Mouse (Mus musculus) hindbrain, postnatal 0 days (tissue): ENCODE data around the gene Smox. TPM values are rescaled to one million over a fixed set of nuclear protein-coding genes. Genes with fewer than 3 reads are reported as not detected.

Source experiments
- ATAC-seq: fragments of 200-750 bp; cut with Nextera tagmentation; 2 replicates; pipeline ENCODE4 v1.8.0; 2017; ENCODE audit warnings: mild to moderate bottlenecking, moderate TSS enrichment, moderate library complexity
- DNase-seq: peaks from one replicate; pipeline ENCODE4 v3.0.0-alpha.2; 2015; ENCODE audit warnings: low spot score
- H3K27ac ChIP-seq: fragments of 300-500 bp; sonication (generic); 2 replicates; pipeline ENCODE4 v1.5.1; 2014; ENCODE audit warnings: mild to moderate bottlenecking
- H3K27me3 ChIP-seq: fragments of 300-500 bp; sonication (generic); 2 replicates; pipeline ENCODE4 v1.6.1; 2014; ENCODE audit warnings: low read length, mixed read lengths; ENCODE audit not compliant: insufficient read depth
- H3K36me3 ChIP-seq: fragments of 300-500 bp; sonication (generic); 2 replicates; pipeline ENCODE4 v1.6.1; 2014; ENCODE audit warnings: low read length, mixed read lengths; ENCODE audit not compliant: insufficient read depth
- H3K4me1 ChIP-seq: fragments of 300-500 bp; sonication (generic); 2 replicates; pipeline ENCODE4 v1.6.1; 2014; ENCODE audit warnings: antibody characterized with exemption, low read length, mixed read lengths; ENCODE audit not compliant: insufficient read depth
- H3K4me2 ChIP-seq: fragments of 300-500 bp; sonication (generic); 2 replicates; pipeline ENCODE4 v1.6.1; 2014; ENCODE audit warnings: low read depth, mild to moderate bottlenecking, low read length, moderate library complexity, mixed read lengths
- H3K4me3 ChIP-seq: fragments of 300-500 bp; sonication (generic); 2 replicates; pipeline ENCODE4 v1.5.1; 2014; ENCODE audit warnings: low read length
- H3K9ac ChIP-seq: fragments of 300-500 bp; sonication (generic); replicated peaks from 2 replicates; pipeline ENCODE4 v1.6.1; 2014; ENCODE audit warnings: mild to moderate bottlenecking, low read length, moderate library complexity, mixed read lengths
- H3K9me3 ChIP-seq: fragments of 300-500 bp; sonication (generic); 2 replicates; pipeline ENCODE4 v1.6.1; 2016; ENCODE audit warnings: low read length, mixed read lengths
- CTCF ChIP-seq: IDR thresholded peaks from 2 replicates; pipeline ENCODE4 v1.5.1; 2016; ENCODE audit warnings: antibody characterized with exemption, control low read depth, low read depth
- WGBS: fragments of 180-500 bp; shearing (Covaris S2); extraction: QIAGEN DNeasy Blood & Tissue Kit; methylation state at CpG from one replicate; pipeline ENCODE4 v1.1.7; 2014; 5-methylcytosine and 5-hydroxymethylcytosine counted together
- polyA plus RNA-seq: library from polyadenylated mRNA; unstranded; fragments of >200 nt; fragmentation: Nextera tagmentation; extraction: Ambion mirVana; gene quantifications from 2 replicates; pipeline ENCODE4 v1.2.1, GENCODE M21; 2015
- total RNA-seq: library from RNA; depleted of rRNA; stranded (reverse); fragments of >200 nt; gene quantifications from 2 replicates; pipeline ENCODE4 v1.2.3, GENCODE M21; 2014

The Smox gene
- total and polyA plus RNA-seq, 2 experiments from 2014 or later: 94.2 to 214 TPM

- H3K9me3 ChIP-seq: no peaks in the 10 kb centered on the region
- H3K27ac ChIP-seq: no peak overlapping the region
- H3K4me1 ChIP-seq: no peaks in the 10 kb centered on the region
- H3K36me3 ChIP-seq: peaks cover 29% of the 10 kb centered on the region; the same call in 1 of the 2 replicates
- no peak overlapping the region for H3K9ac ChIP-seq
- H3K4me3 ChIP-seq: no peak overlapping the region
- DNase-seq (no peak), ATAC-seq (no peak)
- WGBS: 96% methylated on average over 19 of the region's 19 CpGs
- no peak overlapping the region for H3K4me2 ChIP-seq
- no peak for TF ChIP-seq CTCF
- no peaks in the 10 kb centered on the region for H3K27me3 ChIP-seq
Observed at GRCm38 (mm10) chr2:131520743-131521142, 29.4 kb downstream of the Smox start.

- peak; percentile 70 for TF ChIP-seq CTCF
- no peak overlapping the region for H3K27ac ChIP-seq
- no peak overlapping the region for H3K4me3 ChIP-seq
- ATAC-seq: no peak
- H3K4me1 ChIP-seq: no peaks in the 10 kb centered on the region
- no peak overlapping the region for H3K4me2 ChIP-seq
- peaks cover 5% of the 10 kb centered on the region; the same call in 1 of the 2 replicates for H3K36me3 ChIP-seq
- H3K9ac ChIP-seq: no peak overlapping the region
- no peaks in the 10 kb centered on the region for H3K9me3 ChIP-seq
- WGBS: 54% methylated on average over 3 of the region's 3 CpGs
- no peaks in the 10 kb centered on the region for H3K27me3 ChIP-seq
- DNase-seq: peak; percentile 58
Observed at GRCm38 (mm10) chr2:131527061-131527460, 35.8 kb downstream of the Smox start.

GRCm38 (mm10) chr2:131529898-131530622 lies 38.8 kb downstream of the Smox start:
- DNase-seq (peak; percentile 85), ATAC-seq (peak; percentile 64)
- H3K4me3 ChIP-seq: no peak overlapping the region
- H3K36me3 ChIP-seq: no peaks in the 10 kb centered on the region; the same call in 1 of the 2 replicates
- H3K27me3 ChIP-seq: no peaks in the 10 kb centered on the region
- whole genome bisulfite sequencing: 36% methylated on average over 11 of the region's 11 CpGs
- no peaks in the 10 kb centered on the region for H3K4me1 ChIP-seq
- TF ChIP-seq CTCF: peak; percentile 92
- no peak overlapping the region for H3K9ac ChIP-seq
- no peak overlapping the region for H3K4me2 ChIP-seq
- no peak overlapping the region for H3K27ac ChIP-seq
- H3K9me3 ChIP-seq: no peaks in the 10 kb centered on the region

- ATAC-seq (peak; percentile 65; the same call in 1 of the 2 replicates), DNase-seq (peak; percentile 70)
- no peak overlapping the region for H3K27ac ChIP-seq
- no peak overlapping the region for H3K4me2 ChIP-seq
- no peaks in the 10 kb centered on the region for H3K27me3 ChIP-seq
- WGBS: 20% methylated on average over 9 of the region's 9 CpGs
- TF ChIP-seq CTCF: peak; percentile 78
- H3K4me3 ChIP-seq: no peak overlapping the region
- no peaks in the 10 kb centered on the region for H3K9me3 ChIP-seq
- H3K4me1 ChIP-seq: no peaks in the 10 kb centered on the region
- H3K9ac ChIP-seq: no peak overlapping the region
- no peaks in the 10 kb centered on the region for H3K36me3 ChIP-seq
Observed at GRCm38 (mm10) chr2:131530623-131531008, 39.3 kb downstream of the Smox start.

DNA sequence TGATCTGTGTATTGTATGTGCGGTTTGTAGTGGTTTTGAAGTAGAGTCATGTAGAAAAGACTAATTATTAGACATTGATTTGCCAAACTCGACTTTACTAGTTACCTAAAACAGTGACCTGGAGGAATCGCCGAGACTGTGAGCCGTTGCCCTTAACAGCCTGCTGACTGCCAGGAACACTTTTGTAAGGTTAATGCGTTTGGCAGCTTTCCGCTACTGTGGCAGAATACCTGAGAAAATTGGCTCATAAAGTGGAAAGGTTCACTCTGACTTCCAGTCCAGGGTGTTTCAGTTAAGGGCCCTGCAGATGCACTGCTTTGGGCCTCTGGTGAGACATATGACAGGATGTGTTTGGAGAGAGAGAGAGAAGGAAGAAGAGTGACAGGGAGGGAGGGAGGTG lies 40.0 kb downstream of the Smox start:
- Histone ChIP-seq H3K27ac (no peak overlapping the region), H3K9ac (no peak overlapping the region), H3K4me1 (no peaks in the 10 kb centered on the region), H3K27me3 (no peaks in the 10 kb centered on the region), H3K4me3 (no peak overlapping the region), H3K36me3 (no peaks in the 10 kb centered on the region), H3K4me2 (no peak overlapping the region), H3K9me3 (no peaks in the 10 kb centered on the region)
- ATAC-seq: no peak
- no peak for TF ChIP-seq CTCF
- DNase-seq: no peak
- WGBS: 87% methylated on average over 7 of the region's 7 CpGs

GRCm38 (mm10) chr2:131535168-131535567 lies 43.9 kb downstream of the Smox start:
- no peak overlapping the region for H3K27ac ChIP-seq
- no peaks in the 10 kb centered on the region for H3K36me3 ChIP-seq

DNA sequence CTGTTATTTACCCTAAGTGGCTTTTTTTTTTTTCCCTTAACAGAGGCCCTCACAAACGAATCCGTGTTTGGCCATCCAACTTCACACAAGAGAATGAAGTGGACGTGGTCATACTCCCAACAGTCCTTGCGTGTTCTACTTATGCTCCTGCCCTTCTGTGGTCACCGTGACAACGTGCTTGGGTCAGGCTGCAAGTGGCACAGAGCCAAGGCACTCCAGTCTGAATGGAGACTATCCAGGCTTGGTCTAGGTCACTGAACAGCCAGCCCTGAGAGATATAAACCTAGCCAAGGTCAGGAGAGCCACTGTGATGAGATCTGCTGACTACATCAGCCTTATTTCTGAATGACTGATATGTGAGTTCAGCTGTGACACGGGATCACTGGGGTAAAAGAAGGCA lies 47.0 kb downstream of the Smox start:
- no peak for TF ChIP-seq CTCF
- Histone ChIP-seq H3K27me3 (no peaks in the 10 kb centered on the region), H3K4me2 (no peak overlapping the region), H3K27ac (no peak overlapping the region), H3K4me1 (peaks cover 4% of the 10 kb centered on the region; the same call in 1 of the 2 replicates), H3K9ac (no peak overlapping the region), H3K4me3 (no peak overlapping the region), H3K36me3 (no peaks in the 10 kb centered on the region), H3K9me3 (no peaks in the 10 kb centered on the region)
- ATAC-seq (peak; percentile 29; the same call in 1 of the 2 replicates), DNase-seq (peak; percentile 50)
- WGBS: 52% methylated on average over 7 of the region's 7 CpGs

More at GRCm38 (mm10) chr2:131535168-131535567, 43.9 kb downstream of the Smox start:
- no peak for TF ChIP-seq CTCF
- WGBS: 92% methylated on average over 5 of the region's 5 CpGs
- H3K9ac ChIP-seq: no peak overlapping the region
- H3K27me3 ChIP-seq: no peaks in the 10 kb centered on the region
- DNase-seq: no peak
- H3K9me3 ChIP-seq: no peaks in the 10 kb centered on the region
- H3K4me3 ChIP-seq: no peak overlapping the region
- H3K4me1 ChIP-seq: no peaks in the 10 kb centered on the region
- H3K4me2 ChIP-seq: no peak overlapping the region
- no peak for ATAC-seq
